Mouse (Mus musculus) liver, postnatal 0 days (tissue): ENCODE results near the gene Zfp202.

Experiments used
- CTCF ChIP-seq: sonication (generic); IDR thresholded peaks from 2 replicates; pipeline ENCODE4 v1.5.1; 2016; ENCODE audit warnings: antibody characterized with exemption, low read depth
- EP300 ChIP-seq: IDR thresholded peaks from 2 replicates; pipeline ENCODE4 v1.6.1; 2016; ENCODE audit warnings: antibody characterized with exemption, low read depth, mild to moderate bottlenecking

DNA sequence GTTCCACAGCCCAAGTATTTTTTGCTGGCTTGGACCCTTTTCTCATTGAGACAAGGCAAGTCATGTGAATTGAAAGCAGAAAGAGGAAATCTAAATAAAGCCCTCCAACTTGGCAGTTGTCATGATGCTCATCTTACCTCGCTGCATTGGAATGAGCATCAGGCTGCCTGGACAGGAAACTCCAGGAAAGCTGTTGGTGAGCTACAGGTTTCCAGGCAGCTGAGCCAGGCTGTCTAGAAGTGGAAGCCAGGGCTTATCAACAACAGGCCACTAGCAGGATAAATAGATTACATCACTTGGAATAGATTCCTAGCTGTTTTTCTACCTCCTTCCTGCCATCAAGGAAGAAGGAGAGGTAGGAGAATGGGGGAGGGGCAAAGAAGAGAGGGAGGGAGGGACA lies 57.0 kb downstream of the Zfp202 start:
- TF ChIP-seq EP300 (no peak), CTCF (no peak)
